Mouse (Mus musculus): ENCODE data around the gene Enkd1. TPM values are rescaled to one million over a fixed set of nuclear protein-coding genes. Genes with fewer than 3 reads are reported as not detected.

The Enkd1 gene
- polyA plus RNA-seq, 1 experiment from 2014 or later = 17.3 TPM

DNA sequence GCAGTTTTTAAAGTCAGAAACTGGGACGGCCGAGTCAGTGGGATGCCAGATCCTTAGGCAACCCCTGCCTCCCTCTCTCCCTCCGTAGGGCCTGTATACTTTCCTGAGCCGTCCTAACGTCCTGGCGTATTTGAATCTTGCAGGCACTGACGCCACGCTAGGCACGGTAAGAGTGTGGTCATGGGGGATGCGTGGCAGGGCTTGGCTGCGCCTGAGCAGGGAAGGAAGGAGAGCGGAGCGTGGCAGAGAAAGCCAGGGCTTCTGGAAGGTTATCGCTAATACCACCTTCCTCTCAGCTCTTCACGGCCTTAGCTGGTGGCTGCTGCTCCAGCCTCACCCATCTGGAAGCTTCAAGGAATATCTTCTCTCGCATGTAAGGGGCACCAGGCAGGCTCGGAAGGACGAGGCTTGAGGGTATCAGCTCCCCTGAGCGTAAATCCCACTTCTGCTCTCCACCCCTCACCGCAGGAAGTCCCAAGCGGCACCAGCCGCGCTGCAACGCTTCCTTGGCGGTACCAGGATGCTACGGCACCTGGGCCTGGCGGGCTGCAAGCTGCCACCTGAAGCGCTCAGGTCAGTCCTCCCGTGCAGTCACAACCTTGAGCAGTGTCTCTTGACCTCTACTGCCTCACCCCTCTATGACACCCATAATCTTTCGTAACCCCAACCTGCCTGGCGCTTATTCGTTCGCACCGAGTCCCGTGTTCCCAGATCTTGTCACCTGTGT is 18.6 kb downstream of the Enkd1 start:
- Histone ChIP-seq H3K27ac (no peak overlapping the region), H3K9me3 (no peaks in the 10 kb centered on the region), H3K4me2 (replicated peaks) (no peak overlapping the region), H3K9ac (no peak overlapping the region), H3K4me3 (replicated peaks) (no peak overlapping the region), H3K27me3 (replicated peaks) (0 out of 2 replicates have a peak, but pooled peaks cover under 1% of the 10 kb centered on the region), H3K36me3 (no peaks in the 10 kb centered on the region), H3K4me1 (replicated peaks) (peaks cover 19% of the 10 kb centered on the region)
- 69% methylated on average over 35 of the region's 35 CpGs for WGBS
- no peak for ATAC-seq

DNA sequence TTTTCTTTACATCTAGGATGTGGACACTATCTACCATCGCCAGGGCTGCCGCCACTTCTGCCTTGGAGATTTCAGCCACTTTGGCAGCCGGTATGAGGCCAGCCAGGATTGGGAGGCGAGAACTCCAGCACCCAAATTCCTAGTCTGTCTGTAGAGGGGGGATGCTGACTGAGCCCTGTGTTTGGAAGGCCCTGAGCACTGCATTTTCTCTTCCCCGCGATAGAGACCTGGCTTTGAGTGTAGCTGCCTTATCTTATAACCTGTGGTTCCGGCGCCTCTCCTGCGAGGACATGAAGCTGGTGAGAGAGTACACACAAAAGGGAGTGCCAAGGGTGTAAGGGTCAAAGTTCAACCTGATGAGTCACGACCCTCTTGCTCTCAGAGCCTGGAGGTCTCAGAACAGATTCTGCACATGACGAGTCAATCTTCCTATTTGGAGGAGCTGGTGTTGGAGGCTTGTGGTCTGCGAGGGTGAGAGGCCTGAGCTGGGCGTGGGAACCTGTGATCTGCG is 19.7 kb downstream of the Enkd1 start:
- peaks cover 9% of the 10 kb centered on the region; the same call in 1 of the 2 replicates for H3K4me1 ChIP-seq (replicated peaks)
- H3K4me2 ChIP-seq (replicated peaks) = 0 out of 2 replicates have a peak overlapping the region, but pooled peaks have one; percentile 1
- H3K9me3 ChIP-seq = no peaks in the 10 kb centered on the region
- 54% methylated on average over 14 of the region's 14 CpGs for WGBS
- H3K27ac ChIP-seq = no peak overlapping the region
- no peaks in the 10 kb centered on the region for H3K27me3 ChIP-seq (replicated peaks)
- peak; percentile 46; the same call in 1 of the 2 replicates for ATAC-seq
- H3K9ac ChIP-seq = no peak overlapping the region
- H3K36me3 ChIP-seq = peaks cover 4% of the 10 kb centered on the region; the same call in 1 of the 2 replicates
- no peak overlapping the region for H3K4me3 ChIP-seq (replicated peaks)

- no peak overlapping the region for H3K4me3 ChIP-seq (replicated peaks)
- H3K9ac ChIP-seq = no peak overlapping the region
- peaks cover 9% of the 10 kb centered on the region; the same call in 1 of the 2 replicates for H3K4me1 ChIP-seq (replicated peaks)
- no peak for ATAC-seq
- peaks cover 11% of the 10 kb centered on the region; the same call in 1 of the 2 replicates for H3K36me3 ChIP-seq
- H3K27me3 ChIP-seq (replicated peaks) = no peaks in the 10 kb centered on the region
- 69% methylated on average over 8 of the region's 8 CpGs for WGBS
- H3K9me3 ChIP-seq = no peaks in the 10 kb centered on the region
- H3K4me2 ChIP-seq (replicated peaks) = no peak overlapping the region
- H3K27ac ChIP-seq = no peak overlapping the region
Measured at GRCm38 (mm10) chr8:105687512-105687911, 20.5 kb downstream of the Enkd1 start.

GRCm38 (mm10) chr8:105686551-105686950 is 21.5 kb downstream of the Enkd1 start:
- WGBS = 72% methylated on average over 6 of the region's 6 CpGs
- ATAC-seq = no peak
- Histone ChIP-seq H3K9me3 (no peaks in the 10 kb centered on the region), H3K9ac (no peak overlapping the region), H3K4me2 (replicated peaks) (0 out of 2 replicates have a peak overlapping the region, but pooled peaks have one; percentile 52), H3K4me3 (replicated peaks) (no peak overlapping the region), H3K36me3 (peaks cover 15% of the 10 kb centered on the region; the same call in 1 of the 2 replicates), H3K27me3 (replicated peaks) (no peaks in the 10 kb centered on the region), H3K4me1 (replicated peaks) (peaks cover 9% of the 10 kb centered on the region; the same call in 1 of the 2 replicates), H3K27ac (no peak overlapping the region)

DNA sequence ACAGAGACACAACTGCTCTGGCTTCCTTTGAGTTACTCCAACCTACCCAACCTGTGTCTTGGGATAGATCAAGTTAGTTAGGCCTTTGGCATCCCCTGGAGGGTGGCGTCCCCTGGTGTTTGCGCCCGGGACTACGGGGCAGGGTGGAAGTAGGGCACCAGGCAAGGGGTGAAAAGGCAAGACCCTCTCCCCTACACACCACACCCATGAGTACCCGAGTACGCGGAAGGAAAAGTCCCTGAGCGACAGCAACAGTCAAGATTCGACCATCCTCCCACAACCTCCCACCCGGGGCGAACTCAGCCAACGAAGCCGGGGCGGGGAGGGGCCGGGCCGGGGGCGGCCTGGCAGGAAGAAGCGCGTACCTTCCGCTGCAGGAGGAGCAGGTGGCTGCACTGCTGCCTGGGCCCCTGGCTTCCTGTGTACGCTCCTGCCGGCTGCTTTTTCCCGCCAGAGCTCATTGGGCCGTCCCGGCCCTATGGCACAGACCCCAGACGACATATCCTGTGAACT is 22.2 kb downstream of the Enkd1 start, which contains the start of gene Carmil2:
Gene Carmil2, plus strand, starts transcription at position 479 of the 513 bp plus-strand sequence.
- Histone ChIP-seq H3K9ac (peak within 1 kb of the TSS; percentile 26; the same call in 1 of the 2 replicates), H3K36me3 (peaks cover 18% of the 10 kb centered on the region), H3K27me3 (replicated peaks) (no peaks in the 10 kb centered on the region), H3K4me3 (replicated peaks) (peak within 1 kb of the TSS; percentile 9), H3K9me3 (no peaks in the 10 kb centered on the region), H3K4me1 (replicated peaks) (peaks cover 9% of the 10 kb centered on the region; the same call in 1 of the 2 replicates), H3K4me2 (replicated peaks) (peak within 1 kb of the TSS; percentile 52), H3K27ac (no peak within 1 kb of the TSS)
- WGBS = 9% methylated on average over 26 of the region's 26 CpGs
- peak; percentile 56 for ATAC-seq

DNA sequence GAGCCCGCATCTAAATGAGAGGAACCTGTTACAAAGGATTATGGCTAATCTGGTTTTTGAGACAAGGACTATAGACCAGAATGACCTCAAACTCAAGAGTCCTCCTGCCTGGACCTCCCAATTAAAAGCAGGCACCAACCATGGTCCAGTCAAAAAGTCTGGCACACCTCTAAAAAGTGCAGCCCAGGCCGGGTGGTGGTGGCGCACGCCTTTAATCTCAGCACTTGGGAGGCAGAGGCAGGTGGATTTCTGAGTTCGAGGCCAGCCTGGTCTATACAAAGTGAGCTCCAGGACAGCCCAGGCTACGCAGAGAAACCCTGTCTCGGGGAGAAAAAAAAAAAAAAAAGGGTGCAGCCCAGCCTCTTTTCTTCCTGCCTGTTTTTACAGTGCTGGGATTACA is 22.7 kb downstream of the Enkd1 start:
- ATAC-seq = no peak
- no peak overlapping the region for H3K4me3 ChIP-seq (replicated peaks)
- no peak overlapping the region for H3K9ac ChIP-seq
- H3K4me1 ChIP-seq (replicated peaks) = peaks cover 9% of the 10 kb centered on the region; the same call in 1 of the 2 replicates
- H3K4me2 ChIP-seq (replicated peaks) = peak overlapping the region; percentile 52
- H3K9me3 ChIP-seq = no peaks in the 10 kb centered on the region
- no peak overlapping the region for H3K27ac ChIP-seq
- 77% methylated on average over 7 of the region's 7 CpGs for WGBS
- H3K36me3 ChIP-seq = peaks cover 24% of the 10 kb centered on the region
- H3K27me3 ChIP-seq (replicated peaks) = no peaks in the 10 kb centered on the region

GRCm38 (mm10) chr8:105677891-105678290 is 30.1 kb downstream of the Enkd1 start:
- Histone ChIP-seq H3K27me3 (replicated peaks) (no peaks in the 10 kb centered on the region), H3K9ac (no peak overlapping the region), H3K36me3 (peaks cover 46% of the 10 kb centered on the region), H3K9me3 (no peaks in the 10 kb centered on the region), H3K4me3 (replicated peaks) (no peak overlapping the region), H3K4me1 (replicated peaks) (no peaks in the 10 kb centered on the region), H3K27ac (no peak overlapping the region), H3K4me2 (replicated peaks) (no peak overlapping the region)
- 79% methylated on average over 1 of the region's 1 CpGs for WGBS
- no peak for ATAC-seq

GRCm38 (mm10) chr8:105661167-105661566 is 46.8 kb downstream of the Enkd1 start:
- Histone ChIP-seq H3K27me3 (replicated peaks) (no peaks in the 10 kb centered on the region), H3K36me3 (peaks cover 7% of the 10 kb centered on the region), H3K4me1 (replicated peaks) (no peaks in the 10 kb centered on the region), H3K27ac (no peak overlapping the region), H3K9ac (no peak overlapping the region), H3K9me3 (no peaks in the 10 kb centered on the region), H3K4me2 (replicated peaks) (no peak overlapping the region), H3K4me3 (replicated peaks) (no peak overlapping the region)
- no peak for ATAC-seq
- WGBS = 75% methylated on average over 3 of the region's 3 CpGs

GRCm38 (mm10) chr8:105657641-105658040 is 50.4 kb downstream of the Enkd1 start:
- H3K27ac ChIP-seq = no peak overlapping the region
- H3K4me1 ChIP-seq (replicated peaks) = no peaks in the 10 kb centered on the region
- no peak for ATAC-seq
- no peak overlapping the region for H3K4me3 ChIP-seq (replicated peaks)
- no peaks in the 10 kb centered on the region for H3K9me3 ChIP-seq
- no peak overlapping the region for H3K9ac ChIP-seq
- H3K4me2 ChIP-seq (replicated peaks) = no peak overlapping the region
- H3K36me3 ChIP-seq = 0 out of 2 replicates have a peak, but pooled peaks cover 3% of the 10 kb centered on the region
- no peaks in the 10 kb centered on the region for H3K27me3 ChIP-seq (replicated peaks)

Other genes starting within 250 kb of the Enkd1 start
- 38.1 and 39.3 TPM in 2 replicates for gene Tppp3, start 236.7 kb downstream of the Enkd1 start, polyA plus RNA-seq (2015; fragmentation: Nextera tagmentation; extraction: Ambion mirVana)
- gene Zdhhc1, start 211.3 kb downstream of the Enkd1 start, polyA plus RNA-seq (2015; fragmentation: Nextera tagmentation; extraction: Ambion mirVana) = 20.1 and 22.6 TPM in 2 replicates
- gene Hsd11b2, start 189.5 kb downstream of the Enkd1 start, polyA plus RNA-seq (2015; fragmentation: Nextera tagmentation; extraction: Ambion mirVana) = 2.7 and 3.0 TPM in 2 replicates
- 78.2 and 89.4 TPM in 2 replicates for gene Atp6v0d1, start 142.2 kb downstream of the Enkd1 start, polyA plus RNA-seq (2015; fragmentation: Nextera tagmentation; extraction: Ambion mirVana)
- 18.4 and 18.5 TPM in 2 replicates for gene Ripor1, start 103.0 kb downstream of the Enkd1 start, polyA plus RNA-seq (2015; fragmentation: Nextera tagmentation; extraction: Ambion mirVana)
- 96.4 and 106 TPM in 2 replicates for gene Ctcf, start 71.6 kb downstream of the Enkd1 start, polyA plus RNA-seq (2015; fragmentation: Nextera tagmentation; extraction: Ambion mirVana)
- gene Agrp, start 70.8 kb downstream of the Enkd1 start, polyA plus RNA-seq (2015; fragmentation: Nextera tagmentation; extraction: Ambion mirVana) = 0.57 and 0.88 TPM in 2 replicates
- gene Carmil2, start 21.9 kb downstream of the Enkd1 start, polyA plus RNA-seq (2015; fragmentation: Nextera tagmentation; extraction: Ambion mirVana) = 1.0 and 1.1 TPM in 2 replicates
- 46.1 and 51.1 TPM in 2 replicates for gene Acd, start 7.1 kb downstream of the Enkd1 start, polyA plus RNA-seq (2015; fragmentation: Nextera tagmentation; extraction: Ambion mirVana)
- 12.7 and 13.4 TPM in 2 replicates for gene Pard6a, start 7.1 kb downstream of the Enkd1 start, polyA plus RNA-seq (2015; fragmentation: Nextera tagmentation; extraction: Ambion mirVana)
- 0.13 TPM in 1 of 2 replicates, not detected in the other for gene 4933405L10Rik, start 555 bp downstream of the Enkd1 start, polyA plus RNA-seq (2015; fragmentation: Nextera tagmentation; extraction: Ambion mirVana)
- 10.5 and 10.6 TPM in 2 replicates for gene Gfod2, start 50.5 kb upstream of the Enkd1 start, polyA plus RNA-seq (2015; fragmentation: Nextera tagmentation; extraction: Ambion mirVana)
- 8.5 and 8.9 TPM in 2 replicates for gene Ranbp10, start 119.1 kb upstream of the Enkd1 start, polyA plus RNA-seq (2015; fragmentation: Nextera tagmentation; extraction: Ambion mirVana)
- gene Tsnaxip1, start 119.5 kb upstream of the Enkd1 start, polyA plus RNA-seq (2015; fragmentation: Nextera tagmentation; extraction: Ambion mirVana) = not detected in 2 replicates
- 33.6 and 34.9 TPM in 2 replicates for gene Cenpt, start 145.1 kb upstream of the Enkd1 start, polyA plus RNA-seq (2015; fragmentation: Nextera tagmentation; extraction: Ambion mirVana)
- 54.9 and 60.0 TPM in 2 replicates for gene Thap11, start 146.9 kb upstream of the Enkd1 start, polyA plus RNA-seq (2015; fragmentation: Nextera tagmentation; extraction: Ambion mirVana)
- gene Nutf2, start 152.4 kb upstream of the Enkd1 start, polyA plus RNA-seq (2015; fragmentation: Nextera tagmentation; extraction: Ambion mirVana) = 192 and 253 TPM in 2 replicates
- gene Edc4, start 172.7 kb upstream of the Enkd1 start, polyA plus RNA-seq (2015; fragmentation: Nextera tagmentation; extraction: Ambion mirVana) = 35.9 and 38.4 TPM in 2 replicates
- gene Nrn1l, start 185.4 kb upstream of the Enkd1 start, polyA plus RNA-seq (2015; fragmentation: Nextera tagmentation; extraction: Ambion mirVana) = 0.34 and 0.96 TPM in 2 replicates
- 26.0 and 28.9 TPM in 2 replicates for gene Pskh1, start 192.2 kb upstream of the Enkd1 start, polyA plus RNA-seq (2015; fragmentation: Nextera tagmentation; extraction: Ambion mirVana)
- 0.82 and 3.2 TPM in 2 replicates for gene Ctrl, start 225.7 kb upstream of the Enkd1 start, polyA plus RNA-seq (2015; fragmentation: Nextera tagmentation; extraction: Ambion mirVana)
- gene Psmb10, start 230.2 kb upstream of the Enkd1 start, polyA plus RNA-seq (2015; fragmentation: Nextera tagmentation; extraction: Ambion mirVana) = 76.6 and 99.7 TPM in 2 replicates
- gene Lcat, start 235.2 kb upstream of the Enkd1 start, polyA plus RNA-seq (2015; fragmentation: Nextera tagmentation; extraction: Ambion mirVana) = 2.1 and 2.3 TPM in 2 replicates